Mouse (Mus musculus): Measurements from ENCODE around the gene Mri1.

Gene Mri1

DNA sequence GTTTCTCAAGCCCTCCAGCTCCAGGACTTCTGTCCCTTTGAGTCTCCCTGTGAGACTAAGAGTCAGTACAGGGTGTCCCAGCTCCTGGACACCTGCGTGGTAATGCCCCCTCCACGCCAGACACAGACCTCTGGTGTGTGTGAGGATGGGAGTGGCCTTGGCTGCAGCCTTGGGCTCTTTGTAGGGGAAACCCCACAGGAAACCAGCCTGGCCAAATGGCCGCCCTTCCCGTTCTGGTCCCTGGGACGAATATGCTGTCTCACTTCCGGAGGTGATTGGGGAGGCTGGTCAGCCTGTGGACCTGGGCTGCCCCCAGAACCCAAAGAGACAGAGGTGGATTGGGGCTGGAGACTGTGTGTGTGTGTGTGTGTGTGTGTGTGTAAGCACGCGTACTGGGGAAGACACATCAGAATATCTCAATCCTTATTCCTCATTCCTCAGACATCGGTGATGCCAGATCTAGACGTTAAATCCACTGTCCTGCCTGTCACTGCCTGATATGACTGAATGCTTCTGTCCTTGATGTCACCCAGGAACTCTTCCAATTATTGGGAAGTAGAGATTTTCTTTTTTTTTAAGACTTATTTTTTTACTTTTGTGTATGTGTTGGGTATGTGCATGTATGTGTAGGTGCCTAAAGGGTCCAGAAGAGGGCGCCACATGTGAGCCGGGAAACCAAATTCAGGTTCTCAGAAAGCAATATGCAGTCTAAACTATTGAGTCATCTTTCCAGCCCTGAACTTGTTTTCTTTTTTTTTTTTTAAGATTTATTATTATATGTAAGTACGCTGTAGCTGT is 53.0 kb downstream of the Mri1 start:
- H3K27me3 ChIP-seq (ENCODE audit: insufficient read depth, low read length), result peaks cover 8% of the 10 kb centered on the region
- H3K36me3 ChIP-seq (ENCODE audit: insufficient read depth, low read length), result peaks cover 45% of the 10 kb centered on the region
- peaks cover 79% of the 10 kb centered on the region for H3K4me1 ChIP-seq (replicated peaks; ENCODE audit: low read depth, low read length)
- TF ChIP-seq NANOG (IDR thresholded peaks at IDR 0.05; ENCODE audit: borderline replicate concordance, low read length) (no peak), CTCF (conservative IDR thresholded peaks at IDR 0.05; ENCODE audit: low read length) (peak; percentile 53), POU5F1 (IDR thresholded peaks at IDR 0.05; ENCODE audit: borderline replicate concordance, low read length) (no peak)
- peak overlapping the region; percentile 87 for H3K4me3 ChIP-seq (replicated peaks; ENCODE audit: low read length)
- H3K9me3 ChIP-seq (ENCODE audit: low read length), result no peaks in the 10 kb centered on the region

GRCm38 (mm10) chr8:84202938-84203917 is 53.9 kb downstream of the Mri1 start:
- H3K9me3 ChIP-seq (ENCODE audit: low read length), result no peaks in the 10 kb centered on the region
- peaks cover 77% of the 10 kb centered on the region for H3K4me1 ChIP-seq (replicated peaks; ENCODE audit: low read depth, low read length)
- H3K27me3 ChIP-seq (ENCODE audit: insufficient read depth, low read length), result peaks cover 8% of the 10 kb centered on the region
- no peak for TF ChIP-seq NANOG (IDR thresholded peaks at IDR 0.05; ENCODE audit: borderline replicate concordance, low read length)
- TF ChIP-seq POU5F1 (IDR thresholded peaks at IDR 0.05; ENCODE audit: borderline replicate concordance, low read length), result no peak
- no peak for TF ChIP-seq CTCF (conservative IDR thresholded peaks at IDR 0.05; ENCODE audit: low read length)
- H3K4me3 ChIP-seq (replicated peaks; ENCODE audit: low read length), result peak overlapping the region; percentile 87
- H3K36me3 ChIP-seq (ENCODE audit: insufficient read depth, low read length), result peaks cover 36% of the 10 kb centered on the region

GRCm38 (mm10) chr8:84202466-84202865 is 54.7 kb downstream of the Mri1 start:
- peaks cover 8% of the 10 kb centered on the region for H3K27me3 ChIP-seq (ENCODE audit: insufficient read depth, low read length)
- H3K9me3 ChIP-seq (ENCODE audit: low read length), result no peaks in the 10 kb centered on the region
- H3K4me1 ChIP-seq (replicated peaks; ENCODE audit: low read depth, low read length), result peaks cover 76% of the 10 kb centered on the region
- peaks cover 32% of the 10 kb centered on the region for H3K36me3 ChIP-seq (ENCODE audit: insufficient read depth, low read length)
- peak overlapping the region; percentile 87 for H3K4me3 ChIP-seq (replicated peaks; ENCODE audit: low read length)
- no peak for TF ChIP-seq CTCF (conservative IDR thresholded peaks at IDR 0.05; ENCODE audit: low read length)
- no peak for TF ChIP-seq POU5F1 (IDR thresholded peaks at IDR 0.05; ENCODE audit: borderline replicate concordance, low read length)
- no peak for TF ChIP-seq NANOG (IDR thresholded peaks at IDR 0.05; ENCODE audit: borderline replicate concordance, low read length)

- Histone ChIP-seq H3K36me3 (ENCODE audit: insufficient read depth, low read length) (peaks cover 27% of the 10 kb centered on the region), H3K4me1 (replicated peaks; ENCODE audit: low read depth, low read length) (peaks cover 68% of the 10 kb centered on the region), H3K4me3 (replicated peaks; ENCODE audit: low read length) (peak overlapping the region; percentile 87), H3K27me3 (ENCODE audit: insufficient read depth, low read length) (peaks cover 8% of the 10 kb centered on the region), H3K9me3 (ENCODE audit: low read length) (no peaks in the 10 kb centered on the region)
- TF ChIP-seq CTCF (conservative IDR thresholded peaks at IDR 0.05; ENCODE audit: low read length) (no peak), NANOG (IDR thresholded peaks at IDR 0.05; ENCODE audit: borderline replicate concordance, low read length) (no peak), POU5F1 (IDR thresholded peaks at IDR 0.05; ENCODE audit: borderline replicate concordance, low read length) (no peak)
Observed at GRCm38 (mm10) chr8:84201545-84202245, 55.4 kb downstream of the Mri1 start.

GRCm38 (mm10) chr8:84200652-84201544 is 56.2 kb downstream of the Mri1 start:
- Histone ChIP-seq H3K4me3 (replicated peaks; ENCODE audit: low read length) (peak overlapping the region; percentile 87), H3K36me3 (ENCODE audit: insufficient read depth, low read length) (peaks cover 22% of the 10 kb centered on the region), H3K9me3 (ENCODE audit: low read length) (no peaks in the 10 kb centered on the region), H3K27me3 (ENCODE audit: insufficient read depth, low read length) (peaks cover 8% of the 10 kb centered on the region), H3K4me1 (replicated peaks; ENCODE audit: low read depth, low read length) (peaks cover 70% of the 10 kb centered on the region)
- TF ChIP-seq NANOG (IDR thresholded peaks at IDR 0.05; ENCODE audit: borderline replicate concordance, low read length) (no peak), CTCF (conservative IDR thresholded peaks at IDR 0.05; ENCODE audit: low read length) (no peak), POU5F1 (IDR thresholded peaks at IDR 0.05; ENCODE audit: borderline replicate concordance, low read length) (no peak)

GRCm38 (mm10) chr8:84200126-84200555 is 57.0 kb downstream of the Mri1 start:
- TF ChIP-seq POU5F1 (IDR thresholded peaks at IDR 0.05; ENCODE audit: borderline replicate concordance, low read length) (no peak), NANOG (IDR thresholded peaks at IDR 0.05; ENCODE audit: borderline replicate concordance, low read length) (no peak), CTCF (conservative IDR thresholded peaks at IDR 0.05; ENCODE audit: low read length) (no peak)
- Histone ChIP-seq H3K36me3 (ENCODE audit: insufficient read depth, low read length) (peaks cover 15% of the 10 kb centered on the region), H3K9me3 (ENCODE audit: low read length) (no peaks in the 10 kb centered on the region), H3K27me3 (ENCODE audit: insufficient read depth, low read length) (peaks cover 8% of the 10 kb centered on the region), H3K4me3 (replicated peaks; ENCODE audit: low read length) (peak overlapping the region; percentile 87), H3K4me1 (replicated peaks; ENCODE audit: low read depth, low read length) (peaks cover 72% of the 10 kb centered on the region)

All from E14TG2a.4 (cell line).